Mouse (Mus musculus) layer of hippocampus, adult 8-10 months (tissue): ENCODE data around the gene Ube2q1. TPM values are rescaled to one million over a fixed set of nuclear protein-coding genes. Genes with fewer than 3 reads are reported as not detected.

Experiments
- DNase-seq, 2 experiments: peaks; one replicate each; pipeline ENCODE4 v3.0.0; 2022; ENCODE audit warnings: low spot score in 2 of 2
- total RNA-seq, 4 experiments: library from RNA; stranded (reverse); gene quantifications; 2 replicates each; pipeline ENCODE4 v1.2.4; 2022

The Ube2q1 gene
- total RNA-seq, 4 experiments from 2014 or later, result 87.9 to 97.5 (median 92.1) TPM

GRCm38 (mm10) chr3:89820311-89821095 lies 47.1 kb downstream of the Ube2q1 start:
- no peak for DNase-seq

GRCm38 (mm10) chr3:89821096-89821513 lies 47.7 kb downstream of the Ube2q1 start:
- no peak for DNase-seq

- DNase-seq, result no peak
Measured at GRCm38 (mm10) chr3:89821548-89822480, 48.4 kb downstream of the Ube2q1 start.

GRCm38 (mm10) chr3:89823594-89823993 lies 50.2 kb downstream of the Ube2q1 start:
- DNase-seq, result no peak

- DNase-seq, result no peak
Measured at GRCm38 (mm10) chr3:89826295-89826694, 52.9 kb downstream of the Ube2q1 start.

- DNase-seq, result no peak
Measured at GRCm38 (mm10) chr3:89830815-89831591, 57.6 kb downstream of the Ube2q1 start, which contains the start of gene She. She (plus strand) TSS chr3:89831370.

Other genes with a start within 250 kb of the Ube2q1 start
- 100 to 1,000 TPM; 112 to 157 (median 131) TPM for gene Adar, start 58.6 kb upstream of the Ube2q1 start, total RNA-seq
- gene Chrnb2, start 9.0 kb upstream of the Ube2q1 start, total RNA-seq, result 10 to 100 TPM; 27.6 to 32.5 (median 30.3) TPM
- 1 to 10 TPM; 2.9 to 5.3 (median 3.6) TPM for gene She, start 57.8 kb downstream of the Ube2q1 start, total RNA-seq
- gene Il6ra, start 139.6 kb downstream of the Ube2q1 start, total RNA-seq, result 1 to 10 TPM; 6.6 to 9.4 (median 8.1) TPM
- 100 to 1,000 TPM in 1 of 4 experiments, 10 to 100 TPM in 3; 86.7 to 114 (median 92.3) TPM for gene Atp8b2, start 189.9 kb downstream of the Ube2q1 start, total RNA-seq
- gene Hax1, start 225.2 kb downstream of the Ube2q1 start, total RNA-seq, result 100 to 1,000 TPM in 2 of 4 experiments, 10 to 100 TPM in 2; 76.9 to 121 (median 99.5) TPM